Mouse (Mus musculus): ENCODE measurements at regions not wholly inside any gene's neighbourhood (a gene's known extent, or its start where the extent isn't known, plus 50 kb on each side); places are given as distances from the start of the nearest gene placed in this dataset.

DNA sequence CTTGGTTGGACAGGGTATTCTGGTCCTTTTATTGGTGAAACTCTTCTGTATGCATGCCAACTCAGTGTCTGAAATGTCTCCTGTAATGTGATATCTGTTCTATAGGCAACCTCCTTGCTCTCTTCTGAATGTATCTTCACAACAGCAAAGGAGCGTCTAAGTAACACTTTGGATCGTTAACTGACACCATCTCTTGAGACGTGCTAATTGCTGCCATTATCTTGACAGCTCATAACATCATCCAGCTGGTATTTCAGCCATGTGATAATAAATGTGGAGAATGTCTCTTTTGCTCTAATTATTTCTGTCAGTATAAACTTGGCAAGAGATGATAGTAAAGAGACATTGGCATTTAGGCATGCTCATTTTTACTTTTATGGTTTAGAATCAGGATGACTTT lies 68.8 kb upstream of the Col8a1 start:
- DNase-seq (ENCODE audit: extremely low spot score), result no peak

DNA sequence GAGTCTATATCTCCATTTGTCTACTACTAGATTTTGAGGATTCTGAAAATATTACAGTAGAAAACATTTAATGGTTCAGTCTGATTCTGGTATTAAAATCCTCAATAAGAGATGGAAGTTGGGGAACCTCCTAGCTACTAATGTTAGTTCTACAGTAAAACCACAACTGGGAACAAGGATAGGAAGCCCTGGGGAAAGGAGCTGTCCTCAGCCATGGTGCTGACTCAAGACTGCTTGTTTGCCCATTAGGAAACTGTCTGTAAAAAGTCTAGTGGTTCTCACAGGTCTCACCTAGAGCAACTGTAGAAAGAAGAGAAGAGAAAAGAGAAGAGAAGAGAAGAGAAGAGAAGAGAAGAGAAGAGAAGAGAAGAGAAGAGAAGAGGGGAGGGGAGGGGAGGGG lies 90.9 kb upstream of the Col8a1 start:
- peak; percentile 19 for DNase-seq (ENCODE audit: extremely low spot score)

DNA sequence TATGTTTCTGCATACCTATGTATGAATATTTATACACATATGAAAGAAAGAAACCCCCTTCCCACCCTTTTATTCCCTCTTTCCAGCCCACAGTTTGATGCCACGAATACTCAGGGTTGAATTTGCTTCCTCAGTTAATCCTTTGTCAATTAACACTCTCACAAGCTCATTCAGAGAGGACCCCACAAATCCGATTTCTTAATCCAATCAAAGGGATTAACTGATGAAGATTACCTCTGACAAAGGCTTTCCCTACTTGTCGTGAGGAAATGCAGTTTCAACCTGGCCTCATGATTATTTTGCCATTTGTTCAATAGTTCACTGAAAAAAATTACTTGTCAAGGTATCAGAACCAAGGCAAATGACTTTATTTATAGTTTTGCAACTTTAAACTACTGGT lies 91.8 kb upstream of the Col8a1 start:
- DNase-seq (ENCODE audit: extremely low spot score), result no peak

DNA sequence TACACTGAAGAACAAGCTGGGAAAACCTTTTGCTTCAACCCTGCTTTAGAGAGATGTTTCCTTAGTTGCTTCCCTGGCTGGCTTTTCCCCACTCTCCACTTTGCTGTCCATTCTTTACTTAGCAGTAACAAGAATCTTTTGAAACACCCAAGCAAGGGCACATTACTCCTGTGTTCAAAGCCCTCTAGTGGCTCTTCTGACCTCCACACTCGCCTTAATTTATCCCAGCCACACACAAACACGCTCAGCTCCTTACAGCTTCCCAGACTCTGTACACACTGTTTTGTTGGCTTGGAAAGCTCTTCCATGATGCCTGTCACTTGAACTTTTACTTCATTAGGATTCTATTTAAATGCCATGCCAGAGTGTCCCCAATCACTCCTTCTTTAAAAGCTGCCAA lies 97.3 kb upstream of the Col8a1 start:
- no peak for DNase-seq (ENCODE audit: extremely low spot score)

DNA sequence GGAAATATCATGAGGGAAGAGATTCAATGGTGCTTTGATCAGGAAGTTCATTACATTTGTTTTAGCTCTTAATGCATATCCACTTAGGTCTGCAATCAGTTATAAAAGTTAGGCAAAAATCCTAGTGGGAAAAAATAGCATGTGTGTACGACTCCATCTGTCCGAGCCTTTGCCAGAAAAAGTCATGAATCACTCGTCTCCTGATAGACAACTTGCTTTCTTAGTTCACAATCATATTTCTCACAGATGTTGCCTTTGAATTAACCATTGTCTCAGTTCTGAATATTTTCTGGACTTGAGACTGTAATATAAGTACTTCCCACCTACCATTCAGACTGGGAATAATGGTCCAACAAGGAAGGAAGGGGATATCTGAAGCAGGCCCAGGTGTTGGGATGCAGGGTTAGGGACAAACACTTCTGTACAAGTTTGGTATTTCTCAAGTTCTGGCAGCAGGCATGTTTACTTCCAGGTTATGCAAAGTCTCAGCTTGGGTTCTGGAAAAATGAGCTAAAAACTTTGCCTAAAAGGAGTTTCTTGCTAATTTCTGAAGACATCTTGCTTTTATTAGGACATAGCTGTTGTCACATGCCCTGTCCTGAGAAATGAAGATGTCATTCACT lies 98.4 kb upstream of the Col8a1 start:
- DNase-seq (ENCODE audit: extremely low spot score), result no peak

DNA sequence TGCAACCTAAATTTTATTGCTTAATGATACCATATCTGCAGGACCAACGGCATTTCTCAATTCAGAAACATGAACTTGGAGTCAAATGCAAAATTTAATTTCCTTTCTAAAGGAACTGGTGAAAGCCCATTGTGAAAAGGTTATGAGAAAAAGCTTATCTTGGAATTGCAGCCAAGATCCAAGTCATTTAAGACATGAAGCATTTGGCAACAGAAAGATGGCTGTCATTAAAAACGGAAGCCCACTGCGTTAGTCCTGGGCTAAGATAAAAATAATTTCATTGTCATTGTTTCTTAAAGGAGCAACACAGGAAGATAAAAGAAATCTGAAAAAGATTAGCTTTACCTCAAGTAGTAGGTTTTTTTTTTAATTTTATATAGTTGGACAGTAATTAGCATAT lies 99.2 kb upstream of the Col8a1 start:
- no peak for DNase-seq (ENCODE audit: extremely low spot score)

DNA sequence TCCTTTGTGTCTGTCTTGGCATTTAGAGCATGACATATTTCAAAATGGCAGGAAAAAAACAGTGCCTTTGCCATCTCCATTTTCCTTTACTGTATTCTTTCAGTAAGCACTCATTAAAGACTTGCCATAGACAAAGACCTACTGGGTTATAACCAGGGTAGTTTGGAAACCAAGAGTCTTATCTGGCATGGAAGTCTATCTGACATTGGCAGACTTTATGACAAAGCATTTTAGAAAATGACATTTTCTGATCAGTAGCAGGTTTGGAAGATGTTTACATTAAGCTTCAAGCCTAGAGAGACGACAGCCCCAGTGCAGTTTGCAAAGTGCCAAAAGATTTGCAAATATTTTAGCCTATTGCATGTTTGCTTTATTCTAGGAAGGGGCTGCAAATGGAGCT lies 102.5 kb upstream of the Col8a1 start:
- DNase-seq (ENCODE audit: extremely low spot score), result no peak

DNA sequence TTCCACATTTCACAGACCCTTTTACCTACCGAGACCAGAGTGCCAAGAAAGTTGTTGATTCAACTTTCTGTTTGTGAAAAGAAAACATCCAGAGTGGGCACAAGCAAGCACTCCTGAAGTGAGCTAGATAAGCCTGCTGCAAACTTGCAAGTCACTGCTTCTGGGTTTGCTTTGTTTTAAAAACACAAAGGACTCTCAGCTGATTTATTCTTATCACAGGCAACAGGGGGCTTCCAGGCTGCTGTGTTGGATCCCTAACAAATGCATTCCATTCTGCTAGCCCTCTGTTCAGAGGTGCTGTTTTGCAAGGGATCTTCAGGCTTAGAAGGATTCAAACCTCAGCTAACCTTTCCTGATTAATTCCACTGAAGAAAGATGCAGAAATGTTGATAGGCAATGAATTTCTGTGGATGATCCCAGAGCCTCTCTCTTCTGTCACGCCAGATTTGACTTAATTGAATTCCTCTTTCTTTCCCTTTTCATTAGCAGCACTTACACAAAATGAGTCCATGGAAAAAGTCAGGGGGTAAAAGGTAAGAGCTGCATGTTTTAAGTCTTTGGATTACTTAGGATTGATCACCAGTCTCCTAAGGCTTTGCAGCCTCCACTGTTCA lies 103.7 kb upstream of the Col8a1 start:
- peak; percentile 18 for DNase-seq (ENCODE audit: extremely low spot score)

DNA sequence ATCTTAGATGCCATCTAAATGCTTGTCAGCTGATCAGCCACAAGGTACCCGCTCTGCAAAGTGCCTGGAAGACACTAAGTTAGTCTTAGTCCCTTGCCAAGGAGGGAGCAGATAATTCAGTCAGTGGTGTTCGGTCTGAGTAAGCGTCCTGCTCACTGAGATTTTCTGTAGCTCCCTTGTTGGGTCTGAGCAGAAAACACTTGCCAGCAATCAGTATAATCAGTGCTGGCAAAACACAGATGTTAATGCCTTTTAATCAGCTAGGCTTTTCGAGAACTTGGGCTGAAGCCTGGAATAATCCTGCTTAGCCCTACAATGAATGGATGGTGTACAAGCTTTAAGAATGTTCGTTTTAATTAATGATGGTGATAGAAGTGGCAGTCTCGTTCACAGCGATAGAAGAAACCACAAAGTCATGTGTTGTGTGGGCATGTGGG lies 104.2 kb upstream of the Col8a1 start:
- DNase-seq (ENCODE audit: extremely low spot score), result no peak

DNA sequence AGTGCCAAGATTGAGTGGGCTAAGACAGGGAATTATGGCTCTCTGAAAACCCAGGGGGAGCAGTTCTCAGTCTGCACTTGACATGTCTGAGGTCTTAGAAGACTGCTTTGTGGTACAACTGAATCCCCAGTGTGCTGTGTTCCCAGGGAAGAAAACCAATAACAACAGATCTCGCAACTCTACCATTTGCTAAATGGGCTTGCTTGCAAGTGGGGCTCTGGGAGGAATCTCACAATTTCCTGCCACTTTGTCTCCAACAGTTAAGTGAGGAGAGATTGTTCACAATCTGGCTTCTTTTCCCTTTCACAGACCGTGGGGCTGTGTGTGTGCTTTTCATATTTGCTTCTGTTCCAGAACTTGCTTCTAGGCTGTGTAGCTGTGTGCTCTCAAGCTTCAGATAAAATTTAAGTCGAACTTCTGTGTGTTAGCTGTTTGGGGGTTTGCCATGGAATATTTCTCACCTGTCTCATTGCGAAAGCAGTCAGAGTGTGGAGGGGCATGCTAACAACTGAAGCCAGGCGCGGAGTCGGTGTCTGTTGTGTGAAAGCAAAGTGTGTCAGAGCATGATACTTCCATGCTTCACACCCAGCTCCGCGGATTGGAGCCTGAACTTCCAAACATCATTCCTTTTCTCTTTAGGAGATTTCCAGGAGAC lies 108.8 kb upstream of the Col8a1 start:
- no peak for DNase-seq (ENCODE audit: extremely low spot score)

DNA sequence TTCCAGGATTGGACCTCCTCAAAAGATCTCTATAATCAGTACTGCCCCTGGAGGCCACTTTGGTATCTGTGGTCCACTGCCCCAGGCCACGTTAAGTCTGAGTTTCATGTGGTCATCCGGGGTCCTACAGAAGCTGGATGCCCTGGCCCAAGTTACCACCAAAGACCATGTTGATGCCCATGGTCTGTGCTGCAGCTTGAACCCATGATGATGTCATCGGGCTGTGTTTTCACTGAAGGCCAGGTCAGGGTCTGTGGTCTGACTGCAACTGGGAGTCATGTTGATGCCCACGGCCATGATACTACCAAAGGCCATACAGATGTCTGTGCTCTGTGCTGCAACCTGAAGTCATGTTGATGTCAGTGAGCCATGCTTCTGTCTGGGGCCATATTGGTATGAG lies 122.3 kb upstream of the Col8a1 start:
- DNase-seq (ENCODE audit: extremely low spot score), result no peak

DNA sequence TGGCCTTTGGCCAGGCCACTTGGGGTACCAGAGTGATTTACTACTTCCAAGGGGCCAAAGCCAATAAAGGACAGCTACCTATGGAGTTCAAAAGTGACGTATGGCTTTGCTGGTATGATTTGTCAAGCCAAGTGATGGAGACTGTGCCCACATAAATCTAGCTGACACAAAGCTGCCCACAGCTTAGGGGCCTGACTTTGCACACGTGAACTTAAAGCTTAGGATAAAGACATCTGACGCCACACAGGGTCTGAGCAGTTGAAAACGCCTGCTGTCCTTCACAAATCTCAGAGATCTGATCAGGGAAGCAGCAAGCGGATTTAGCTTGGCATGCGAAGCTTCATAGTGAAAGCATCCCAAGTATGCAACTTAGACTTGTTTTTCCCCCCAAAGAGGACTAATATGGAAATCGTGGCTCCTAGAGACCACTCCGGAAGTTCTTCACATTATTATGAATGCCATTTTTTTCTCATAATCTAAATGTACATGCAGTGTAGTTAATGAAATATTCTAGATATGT lies 127.1 kb upstream of the Col8a1 start:
- DNase-seq (ENCODE audit: extremely low spot score), result no peak

DNA sequence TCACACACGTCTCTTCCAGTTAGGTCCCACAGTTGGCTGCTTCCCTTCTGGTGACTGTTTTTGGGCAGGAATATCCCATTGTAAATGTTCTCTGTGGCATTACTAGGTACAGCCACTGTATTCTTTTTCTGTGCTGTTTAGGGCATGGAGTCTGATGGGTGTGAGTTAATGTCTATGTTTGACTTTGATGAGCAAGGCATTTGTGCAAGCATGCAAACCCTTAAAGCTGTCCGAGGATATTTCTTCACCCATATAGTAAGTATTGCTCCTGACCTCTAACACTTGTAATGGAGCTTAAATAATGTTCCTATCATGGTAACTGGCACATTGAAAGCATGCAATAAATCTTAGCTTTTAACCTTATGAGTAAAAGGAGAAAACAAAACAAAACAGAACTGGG lies 133.6 kb upstream of the Col8a1 start:
- DNase-seq (ENCODE audit: extremely low spot score), result no peak

DNA sequence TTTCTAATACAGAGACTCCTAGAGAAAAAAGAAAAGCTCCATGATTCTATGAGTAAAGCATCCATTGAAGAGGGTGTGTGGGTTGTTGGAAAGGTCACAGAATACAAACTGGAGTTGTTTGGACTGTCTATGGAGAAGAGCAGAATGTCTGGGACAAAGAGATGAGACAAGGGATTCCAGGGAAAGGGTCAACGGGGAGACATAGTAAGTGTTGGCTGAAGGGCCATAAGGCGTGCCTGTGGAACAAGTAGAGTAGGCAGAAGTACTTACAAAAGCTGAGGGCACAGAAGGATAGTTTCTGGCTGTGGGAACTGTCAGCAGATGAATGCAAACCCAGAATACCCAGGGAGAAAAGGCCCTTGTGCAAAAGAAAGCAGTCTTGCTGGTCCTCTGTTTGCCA lies 134.0 kb upstream of the Col8a1 start:
- no peak for DNase-seq (ENCODE audit: extremely low spot score)

DNA sequence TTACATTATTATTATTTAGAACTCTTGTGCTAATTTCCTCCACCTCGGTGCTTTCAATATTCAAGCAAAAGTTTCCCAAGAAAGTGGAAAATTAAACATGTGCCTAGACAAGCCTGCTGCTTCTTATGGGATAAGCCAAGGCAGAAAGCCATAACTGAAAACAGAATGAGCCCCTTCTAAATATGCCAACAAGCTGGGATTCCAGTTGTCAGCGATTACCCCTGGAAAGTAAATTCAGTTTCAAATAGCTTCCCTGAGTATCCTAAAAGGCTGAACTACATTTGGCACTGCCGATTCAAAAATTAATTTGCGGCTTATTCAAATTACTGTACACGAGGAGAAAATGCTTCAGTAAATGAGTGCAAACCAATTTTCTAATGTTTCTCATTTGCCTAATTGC lies 135.6 kb upstream of the Col8a1 start:
- no peak for DNase-seq (ENCODE audit: extremely low spot score)

DNA sequence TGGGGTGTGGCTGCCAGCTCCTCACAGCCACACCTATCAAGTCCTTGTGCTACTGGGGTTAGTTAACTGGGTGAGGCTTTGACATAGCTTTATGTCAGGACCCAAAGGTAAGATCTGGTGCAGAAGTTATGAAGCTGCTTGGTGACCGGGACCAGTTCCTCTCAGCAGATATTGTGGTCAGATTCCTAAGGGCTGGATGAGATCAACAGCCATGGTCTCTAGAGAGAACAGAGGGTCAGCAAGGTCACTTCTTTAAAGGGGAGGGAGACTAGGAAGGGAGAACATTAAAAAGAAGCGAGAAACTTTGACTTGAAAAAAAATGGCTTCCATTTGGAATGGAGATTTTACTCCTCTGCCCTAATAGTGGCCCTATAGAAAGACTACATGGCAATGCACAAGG lies 138.6 kb upstream of the Col8a1 start:
- no peak for DNase-seq (ENCODE audit: extremely low spot score)

DNA sequence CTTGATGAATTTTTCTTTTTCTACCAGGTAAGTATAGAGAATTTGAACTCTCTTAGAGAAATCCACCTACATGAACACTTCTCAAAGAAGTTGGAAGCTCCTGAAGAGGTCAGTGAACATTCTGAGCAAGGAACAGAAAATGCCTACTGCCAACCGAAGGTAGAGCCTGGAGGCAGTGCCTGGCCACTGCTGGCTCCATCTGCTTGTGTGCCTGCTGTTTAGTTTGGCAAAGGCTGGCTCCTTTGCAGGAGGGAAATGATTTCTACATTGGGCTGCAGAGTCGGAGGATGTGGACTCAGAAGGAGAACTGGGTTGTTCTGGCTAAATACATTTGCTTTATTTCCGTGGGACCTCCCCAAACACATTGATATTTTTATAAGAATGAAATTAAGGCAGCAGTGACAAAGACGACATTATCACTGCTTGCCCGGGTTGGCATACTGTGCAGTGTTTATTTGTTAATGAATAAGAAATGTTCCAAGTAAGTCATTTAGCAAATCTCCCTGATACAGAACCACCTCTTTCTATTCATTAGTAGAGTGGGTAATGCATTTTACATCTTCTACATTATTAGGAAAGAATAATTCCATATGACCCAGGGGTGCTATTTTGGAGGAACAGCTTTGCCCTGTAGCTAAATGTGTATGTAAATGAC lies 139.3 kb upstream of the Col8a1 start:
- no peak for DNase-seq (ENCODE audit: extremely low spot score)

DNA sequence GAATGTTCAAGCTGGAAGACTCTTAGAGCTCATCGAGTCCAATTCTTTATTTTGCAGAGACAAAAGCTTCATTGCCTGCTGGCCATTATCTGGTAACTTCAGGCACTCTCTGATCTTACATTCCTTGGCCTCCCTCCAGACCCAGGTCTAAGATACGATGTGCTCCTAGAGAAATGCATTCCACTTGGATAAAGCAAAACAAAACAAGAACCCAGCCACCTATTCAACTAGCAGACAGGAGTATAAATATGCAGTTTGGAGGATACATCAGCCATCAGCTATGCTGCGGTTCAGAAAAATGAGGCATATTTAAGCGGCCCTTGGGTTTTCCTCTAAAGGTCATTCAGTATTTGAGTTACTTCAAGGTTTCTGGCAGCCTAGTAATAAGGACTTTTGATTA lies 146.5 kb upstream of the Col8a1 start:
- no peak for DNase-seq (ENCODE audit: extremely low spot score)

DNA sequence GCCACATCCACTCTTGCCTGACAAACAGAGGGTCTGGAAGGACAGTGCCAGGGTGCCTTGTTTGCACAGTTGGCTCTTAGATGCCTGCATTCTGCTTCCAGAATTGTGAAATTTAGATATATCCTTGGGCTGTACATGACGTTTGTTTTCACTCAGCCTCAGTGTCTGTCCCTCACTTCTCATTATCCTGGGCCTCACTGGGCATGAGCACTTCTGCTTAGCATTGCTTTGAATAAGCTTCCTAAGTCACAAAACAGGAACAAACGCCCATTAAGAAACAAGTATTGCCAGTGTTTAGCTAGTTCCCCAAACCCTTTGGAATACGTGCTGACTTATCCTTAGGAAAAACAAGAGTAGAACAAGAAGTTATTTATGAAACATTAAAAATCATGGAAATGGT lies 148.0 kb upstream of the Col8a1 start:
- no peak for DNase-seq (ENCODE audit: extremely low spot score)

DNA sequence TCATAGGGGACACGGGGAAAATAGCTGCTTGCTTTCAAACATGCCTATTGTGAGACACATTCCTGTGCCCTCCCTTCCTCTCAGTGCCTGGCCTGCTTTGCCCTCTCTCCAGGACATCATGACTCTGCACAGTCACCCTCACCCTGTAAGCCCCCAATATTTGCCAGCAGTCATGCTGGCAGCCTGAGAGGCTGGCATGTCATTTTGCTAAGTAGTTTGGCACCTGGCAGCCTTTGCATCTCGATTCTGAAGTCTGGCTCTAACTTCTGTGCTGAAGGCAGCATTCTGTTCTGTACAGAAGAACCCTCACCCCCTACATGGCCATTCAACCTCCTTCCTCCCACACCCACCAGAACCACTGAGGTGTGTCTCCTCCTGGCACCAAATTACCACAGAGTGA lies 157.5 kb upstream of the Col8a1 start:
- no peak for DNase-seq (ENCODE audit: extremely low spot score)

DNA sequence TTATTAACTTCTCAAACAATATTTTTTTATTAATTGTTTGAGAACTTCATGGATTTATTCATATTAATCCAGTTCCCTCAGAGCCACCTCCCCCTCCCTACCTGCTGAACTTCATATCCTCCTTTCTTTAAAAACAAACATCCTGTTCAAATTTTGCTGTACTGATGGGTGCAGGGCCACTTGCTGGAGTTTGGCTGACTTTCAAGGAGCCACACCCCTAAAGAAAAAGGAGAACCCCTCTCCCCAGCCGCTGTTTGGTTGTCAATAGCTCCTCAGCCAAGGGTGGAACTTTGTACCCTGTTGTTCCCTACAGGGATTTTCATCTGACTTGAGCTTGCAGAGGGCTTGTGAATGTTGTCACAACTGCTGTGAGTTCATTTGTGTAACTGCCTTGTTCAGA lies 160.0 kb upstream of the Col8a1 start:
- DNase-seq (ENCODE audit: extremely low spot score), result no peak

DNA sequence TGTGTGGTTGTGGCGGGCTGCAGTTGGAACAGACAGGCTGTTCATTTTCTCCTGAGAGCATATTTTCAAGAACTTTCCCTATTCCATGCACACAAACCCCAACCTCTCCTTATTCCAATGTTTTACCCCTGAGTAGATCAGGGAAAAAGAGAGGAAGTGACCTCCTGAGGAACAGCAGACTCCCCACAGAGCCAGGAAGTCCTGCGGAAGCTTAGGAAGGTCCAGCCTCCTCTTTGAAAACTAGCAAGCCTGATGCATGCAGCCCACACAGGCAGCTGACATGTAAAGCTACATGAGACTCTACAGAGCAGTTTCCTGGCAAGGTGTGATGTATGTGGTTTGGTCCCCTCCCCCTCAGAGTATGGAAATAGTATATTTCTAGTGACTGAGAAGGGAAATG lies 160.9 kb upstream of the Col8a1 start:
- DNase-seq (ENCODE audit: extremely low spot score), result no peak

All from embryo, embryonic 9.5 days (tissue).